Mouse (Mus musculus): ENCODE results near the gene C2. TPM values are rescaled to one million over a fixed set of nuclear protein-coding genes. Genes with fewer than 3 reads are reported as not detected.
"Not testable (repeated sequence)": the region's sequence is repeated elsewhere in the genome, so short reads cannot be mapped to it uniquely, and the experiment has no call there.

C2 gene
- polyA plus RNA-seq, 1 experiment, result 62.9 TPM

DNA sequence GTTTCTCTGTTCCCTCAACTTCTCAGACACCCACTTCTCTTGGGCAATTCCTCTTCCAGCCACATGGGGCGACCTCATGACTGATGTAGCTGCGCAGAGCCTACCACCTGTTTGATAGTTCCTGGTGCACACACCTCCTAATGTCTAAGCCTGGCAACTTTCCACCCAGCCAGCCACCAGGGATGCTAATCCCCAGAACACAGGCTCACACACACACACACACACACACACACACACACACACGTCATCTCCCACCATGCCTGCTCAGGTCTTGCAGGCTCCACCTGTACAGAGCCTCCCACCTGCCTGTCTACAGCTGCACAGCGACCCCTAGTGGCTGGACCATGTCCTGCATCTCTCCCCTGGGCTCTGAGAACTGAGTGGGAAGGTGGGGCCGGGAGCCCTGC, 13.9 kb upstream of the C2 start:
- H3K4me1 ChIP-seq (ENCODE audit: control insufficient read depth, insufficient read depth, low read length), result peaks cover 4% of the 10 kb centered on the region; the same call in 1 of the 2 replicates
- TF ChIP-seq POLR2A (IDR thresholded peaks at IDR 0.05; ENCODE audit: low read depth, low read length) (no peak), CTCF (conservative IDR thresholded peaks at IDR 0.05; ENCODE audit: insufficient read depth, insufficient read length, low read depth, low read length) (peak; percentile 88)
- peak; percentile 87 for DNase-seq
- no peak overlapping the region for H3K27ac ChIP-seq (ENCODE audit: insufficient read depth, low read depth, low read length)
- no peaks in the 10 kb centered on the region for H3K27me3 ChIP-seq (replicated peaks; ENCODE audit: control insufficient read depth, insufficient read depth, low read length)
- WGBS, result 23% methylated on average over 5 of the region's 5 CpGs
- H3K36me3 ChIP-seq (ENCODE audit: control insufficient read depth, insufficient read depth, low read length), result peaks cover 3% of the 10 kb centered on the region
- H3K4me3 ChIP-seq (ENCODE audit: insufficient read depth, low read depth, low read length), result no peak overlapping the region

DNA sequence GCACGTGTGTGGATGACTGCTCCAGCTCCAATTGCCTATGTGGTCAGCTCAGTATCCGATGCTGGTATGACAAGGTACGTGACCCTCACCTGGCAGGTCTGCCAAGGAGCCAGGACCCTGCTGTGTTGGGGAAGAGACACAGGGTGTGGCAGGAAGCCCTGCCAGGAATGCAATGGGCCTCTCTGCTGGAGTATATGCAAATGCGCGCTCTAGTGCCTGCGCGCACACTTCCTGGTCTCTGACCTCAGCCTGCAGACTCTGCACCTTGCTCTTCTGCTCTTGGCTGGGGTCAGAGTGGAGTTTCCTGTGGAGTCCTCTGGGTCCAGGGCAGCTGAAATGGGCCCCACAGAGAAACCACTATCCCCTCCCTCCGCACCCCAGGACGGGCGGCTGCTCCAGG, 12.9 kb upstream of the C2 start:
- H3K27ac ChIP-seq (ENCODE audit: insufficient read depth, low read depth, low read length), result 0 out of 2 replicates have a peak overlapping the region, but pooled peaks have one; percentile 1
- 51% methylated on average over 10 of the region's 10 CpGs for WGBS
- no peak for TF ChIP-seq POLR2A (IDR thresholded peaks at IDR 0.05; ENCODE audit: low read depth, low read length)
- TF ChIP-seq CTCF (conservative IDR thresholded peaks at IDR 0.05; ENCODE audit: insufficient read depth, insufficient read length, low read depth, low read length), result no peak
- peaks cover 4% of the 10 kb centered on the region; the same call in 1 of the 2 replicates for H3K4me1 ChIP-seq (ENCODE audit: control insufficient read depth, insufficient read depth, low read length)
- peaks cover 3% of the 10 kb centered on the region for H3K36me3 ChIP-seq (ENCODE audit: control insufficient read depth, insufficient read depth, low read length)
- no peaks in the 10 kb centered on the region for H3K27me3 ChIP-seq (replicated peaks; ENCODE audit: control insufficient read depth, insufficient read depth, low read length)
- peak; percentile 83 for DNase-seq
- H3K4me3 ChIP-seq (ENCODE audit: insufficient read depth, low read depth, low read length), result no peak overlapping the region

DNA sequence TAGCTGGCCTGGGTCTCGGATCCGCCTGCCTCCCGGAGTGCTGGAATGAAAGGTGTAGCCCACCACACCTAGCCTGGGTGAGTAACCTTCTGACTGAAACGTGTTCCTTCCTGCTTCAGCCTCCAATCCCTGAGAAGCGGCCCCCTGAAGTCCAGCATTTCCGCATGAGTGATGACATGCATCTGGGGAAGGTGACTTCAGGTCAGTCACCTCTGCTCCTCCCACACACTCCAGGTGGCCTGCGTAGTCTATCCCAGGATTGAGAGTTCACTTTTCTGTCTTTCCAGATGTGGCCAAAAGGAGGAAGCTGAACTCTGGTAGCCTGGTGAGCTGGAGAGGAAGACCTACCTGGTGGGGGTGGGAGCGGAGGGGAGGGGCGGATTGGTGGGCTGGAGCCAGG, 4.8 kb upstream of the C2 start:
- DNase-seq, result peak; percentile 22
- Histone ChIP-seq H3K27me3 (replicated peaks; ENCODE audit: control insufficient read depth, insufficient read depth, low read length) (no peaks in the 10 kb centered on the region), H3K4me1 (ENCODE audit: control insufficient read depth, insufficient read depth, low read length) (no peaks in the 10 kb centered on the region), H3K27ac (ENCODE audit: insufficient read depth, low read depth, low read length) (no peak overlapping the region), H3K36me3 (ENCODE audit: control insufficient read depth, insufficient read depth, low read length) (peaks cover under 1% of the 10 kb centered on the region), H3K4me3 (ENCODE audit: insufficient read depth, low read depth, low read length) (no peak overlapping the region)
- WGBS, result 72% methylated on average over 9 of the region's 9 CpGs
- no peak for TF ChIP-seq CTCF (conservative IDR thresholded peaks at IDR 0.05; ENCODE audit: insufficient read depth, insufficient read length, low read depth, low read length)
- no peak for TF ChIP-seq POLR2A (IDR thresholded peaks at IDR 0.05; ENCODE audit: low read depth, low read length)

DNA sequence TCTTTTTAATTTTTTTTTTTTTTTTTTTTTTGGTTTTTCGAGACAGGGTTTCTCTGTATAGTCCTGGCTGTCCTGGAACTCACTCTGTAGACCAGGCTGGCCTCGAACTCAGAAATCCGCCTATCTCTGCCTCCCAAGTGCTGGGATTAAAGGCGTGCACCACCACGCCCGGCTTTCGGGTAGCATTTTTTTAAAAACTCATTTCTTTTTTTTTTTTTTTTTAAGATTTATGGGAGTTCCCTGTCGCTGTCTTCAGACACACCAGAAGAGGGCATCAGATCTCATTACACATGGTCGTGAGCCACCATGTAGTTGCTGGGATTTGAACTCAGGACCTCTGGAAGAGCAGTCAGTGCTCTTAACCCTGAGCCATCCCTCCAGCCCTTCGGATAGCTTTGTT, 3.9 kb upstream of the C2 start:
- H3K27ac ChIP-seq (ENCODE audit: insufficient read depth, low read depth, low read length); H3K4me3 ChIP-seq (ENCODE audit: insufficient read depth, low read depth, low read length); H3K36me3 ChIP-seq (ENCODE audit: control insufficient read depth, insufficient read depth, low read length); H3K4me1 ChIP-seq (ENCODE audit: control insufficient read depth, insufficient read depth, low read length); H3K27me3 ChIP-seq (replicated peaks; ENCODE audit: control insufficient read depth, insufficient read depth, low read length); DNase-seq: not testable (repeated sequence)
- 89% methylated on average over 9 of the region's 10 CpGs for WGBS

DNA sequence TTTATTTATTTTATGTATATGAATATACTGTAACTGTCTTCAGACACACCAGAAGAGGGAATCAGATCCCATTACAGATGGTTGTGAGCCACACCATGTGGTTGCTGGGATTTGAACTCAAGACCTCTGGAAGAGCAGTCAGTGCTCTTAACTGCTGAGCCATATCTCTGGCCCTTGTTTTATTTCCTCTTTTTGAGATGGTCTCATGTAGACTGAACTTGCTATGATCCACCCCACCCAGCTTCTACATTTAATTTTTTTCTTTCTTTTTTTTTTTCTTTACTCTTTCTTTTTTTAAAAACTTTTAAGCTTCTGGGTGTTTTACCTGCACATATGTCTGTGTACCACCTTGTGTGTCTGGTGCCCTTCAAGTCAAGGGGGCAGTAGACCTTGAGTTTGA, 2.8 kb upstream of the C2 start:
- H3K4me3 ChIP-seq (ENCODE audit: insufficient read depth, low read depth, low read length); H3K36me3 ChIP-seq (ENCODE audit: control insufficient read depth, insufficient read depth, low read length); H3K27ac ChIP-seq (ENCODE audit: insufficient read depth, low read depth, low read length); H3K4me1 ChIP-seq (ENCODE audit: control insufficient read depth, insufficient read depth, low read length); DNase-seq; H3K27me3 ChIP-seq (replicated peaks; ENCODE audit: control insufficient read depth, insufficient read depth, low read length): not testable (repeated sequence)

DNA sequence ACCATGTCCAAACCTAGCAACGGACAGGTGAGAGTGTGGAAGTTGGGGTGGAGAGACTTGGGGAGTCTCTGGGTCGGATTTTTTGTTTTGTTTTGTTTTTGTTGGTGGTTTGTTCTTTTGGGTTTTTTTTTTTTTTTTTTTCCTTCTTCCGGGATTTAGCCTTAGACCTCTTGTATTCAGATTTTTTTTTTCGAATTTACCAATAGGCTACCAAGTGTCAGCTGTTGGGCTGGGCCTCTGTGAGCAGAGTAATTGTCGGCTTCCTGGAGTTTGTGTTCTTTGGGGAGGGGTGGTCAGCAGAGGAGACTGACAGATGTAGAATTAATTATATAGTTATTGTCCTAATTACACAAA, 1.8 kb upstream of the C2 start:
- H3K4me3 ChIP-seq (ENCODE audit: insufficient read depth, low read depth, low read length), result peak overlapping the region; percentile 89
- 0% methylated on average over 5 of the region's 5 CpGs for WGBS
- TF ChIP-seq POLR2A (IDR thresholded peaks at IDR 0.05; ENCODE audit: low read depth, low read length), result no peak
- no peak for TF ChIP-seq CTCF (conservative IDR thresholded peaks at IDR 0.05; ENCODE audit: insufficient read depth, insufficient read length, low read depth, low read length)
- no peaks in the 10 kb centered on the region for H3K4me1 ChIP-seq (ENCODE audit: control insufficient read depth, insufficient read depth, low read length)
- H3K27ac ChIP-seq (ENCODE audit: insufficient read depth, low read depth, low read length), result peak overlapping the region; percentile 85
- H3K36me3 ChIP-seq (ENCODE audit: control insufficient read depth, insufficient read depth, low read length), result no peaks in the 10 kb centered on the region; the same call in 1 of the 2 replicates
- no peaks in the 10 kb centered on the region for H3K27me3 ChIP-seq (replicated peaks; ENCODE audit: control insufficient read depth, insufficient read depth, low read length)
- DNase-seq, result peak; percentile 61

DNA sequence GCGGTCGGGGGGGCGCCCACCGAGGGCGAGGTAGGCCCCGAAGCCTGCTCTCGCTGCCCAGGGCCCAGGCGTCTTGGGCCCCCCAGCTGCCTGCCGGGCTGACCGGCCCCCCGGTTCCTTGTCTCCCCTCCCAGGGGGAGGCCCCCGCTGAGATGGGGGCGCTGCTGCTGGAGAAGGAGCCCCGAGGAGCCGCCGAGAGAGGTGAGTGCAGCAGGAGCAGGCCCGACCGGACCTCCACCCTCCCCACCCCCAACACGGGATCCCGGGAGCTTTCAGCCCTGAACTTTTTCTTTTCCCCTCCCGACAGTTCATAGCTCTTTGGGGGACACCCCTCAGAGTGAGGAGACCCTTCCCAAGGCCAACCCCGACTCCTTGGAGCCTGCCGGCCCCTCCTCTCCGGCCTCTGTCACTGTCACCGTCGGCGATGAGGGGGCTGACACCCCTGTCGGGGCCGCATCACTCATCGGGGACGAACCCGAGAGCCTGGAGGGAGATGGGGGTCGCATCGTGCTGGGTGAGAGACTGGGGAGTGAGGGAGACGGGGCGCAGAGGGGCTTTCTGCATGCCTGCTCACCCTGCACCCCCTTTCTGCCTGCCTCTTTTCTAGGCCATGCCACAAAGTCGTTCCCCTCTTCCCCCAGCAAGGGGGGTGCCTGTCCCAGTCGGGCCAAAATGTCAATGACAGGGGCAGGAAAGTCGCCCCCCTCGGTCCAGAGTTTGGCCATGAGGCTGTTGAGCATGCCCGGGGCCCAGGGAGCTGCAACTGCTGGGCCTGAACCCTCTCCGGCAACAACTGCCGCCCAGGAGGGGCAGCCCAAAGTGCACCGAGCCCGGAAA, 1.2 kb upstream of the C2 start:
- H3K4me1 ChIP-seq (ENCODE audit: control insufficient read depth, insufficient read depth, low read length), result no peaks in the 10 kb centered on the region
- H3K4me3 ChIP-seq (ENCODE audit: insufficient read depth, low read depth, low read length), result peak overlapping the region; percentile 89
- TF ChIP-seq POLR2A (IDR thresholded peaks at IDR 0.05; ENCODE audit: low read depth, low read length), result no peak
- no peak for TF ChIP-seq CTCF (conservative IDR thresholded peaks at IDR 0.05; ENCODE audit: insufficient read depth, insufficient read length, low read depth, low read length)
- WGBS, result under 1% methylated on average over 35 of the region's 45 CpGs
- no peaks in the 10 kb centered on the region for H3K27me3 ChIP-seq (replicated peaks; ENCODE audit: control insufficient read depth, insufficient read depth, low read length)
- DNase-seq, result peak; percentile 68
- H3K27ac ChIP-seq (ENCODE audit: insufficient read depth, low read depth, low read length), result peak overlapping the region; percentile 85
- H3K36me3 ChIP-seq (ENCODE audit: control insufficient read depth, insufficient read depth, low read length), result no peaks in the 10 kb centered on the region; the same call in 1 of the 2 replicates
